Mouse (Mus musculus) granulocyte monocyte progenitor cell, adult 5-6 weeks (primary cell): ENCODE data around the gene Tspyl3. TPM values are rescaled to one million over a fixed set of nuclear protein-coding genes. Genes with fewer than 3 reads are reported as not detected.

Experiments
- ATAC-seq: replicated peaks from 2 replicates; pipeline ENCODE4 v1.8.0; 2016; ENCODE audit warnings: mild to moderate bottlenecking, moderate TSS enrichment, inconsistent platforms; ENCODE audit not compliant: poor library complexity, severe bottlenecking
- total RNA-seq, 2 experiments: library from RNA; stranded (forward) in 1 of 2; stranded (reverse) in 1 of 2; fragments of 200-712, 200-1000 nt in 1 of 2; fragments of >200 nt in 1 of 2; fragmentation: Nextera tagmentation in 1 of 2; gene quantifications; 2 replicates each; pipeline ENCODE4 v1.2.3; 2014 to 2017

The Tspyl3 gene
- 12.1 and 16.7 TPM in 2 replicates for total RNA-seq (2014; fragmentation: Nextera tagmentation)
- 6.1 and 6.2 TPM in 2 replicates for total RNA-seq (2017)

DNA sequence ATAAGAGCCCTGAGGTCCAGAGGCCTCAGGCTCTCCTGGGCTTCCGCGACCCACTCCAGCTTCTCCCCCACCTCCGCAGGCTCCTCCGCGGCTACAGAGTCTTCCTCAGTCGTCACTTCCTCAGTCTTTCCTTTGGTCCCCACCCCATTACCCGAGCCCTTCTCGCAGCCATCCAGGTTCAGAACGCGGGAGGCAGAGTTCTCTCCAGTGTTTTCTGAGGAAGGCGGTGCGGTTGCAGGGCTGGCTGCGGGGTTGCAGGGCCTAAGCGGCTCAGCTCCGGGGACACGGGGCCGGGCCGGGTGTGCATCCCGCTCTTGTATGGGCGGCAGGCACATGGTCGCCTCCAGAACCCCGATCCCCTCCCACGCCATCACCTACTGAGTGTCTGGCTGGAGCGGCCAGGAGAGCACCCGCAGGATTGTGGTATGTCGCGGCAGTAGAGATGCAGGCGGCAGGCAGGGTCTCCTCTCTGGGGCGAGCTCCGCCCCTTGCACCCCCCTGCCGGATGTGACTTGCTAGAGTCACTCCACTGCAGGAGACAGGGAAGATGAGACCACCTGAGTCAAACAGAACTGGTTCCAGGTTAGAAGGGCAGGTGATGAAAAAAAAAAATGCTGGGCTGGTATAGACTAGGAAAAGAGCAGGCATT, at the start of gene Tspyl3:
Gene Tspyl3, minus strand, starts transcription at position 496 of the 649 bp plus-strand sequence.
- peak; percentile 86 for ATAC-seq

DNA sequence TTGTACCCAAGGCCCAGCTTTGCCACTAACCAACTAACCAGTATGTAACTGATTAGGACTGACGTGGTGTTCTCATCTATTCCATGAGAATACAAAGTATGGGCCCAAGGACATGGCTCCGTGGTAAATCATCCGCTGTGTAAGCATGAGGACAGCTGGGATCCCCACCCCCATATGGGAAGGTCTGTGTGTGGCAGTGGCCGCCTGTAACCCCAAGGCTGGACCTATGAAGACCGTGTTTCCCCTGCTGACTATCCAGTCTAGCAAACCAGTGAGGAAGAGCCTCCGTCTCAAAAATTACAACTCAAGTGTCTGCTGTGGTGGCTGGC, 49.6 kb upstream of the Tspyl3 start:
- ATAC-seq = no peak

DNA sequence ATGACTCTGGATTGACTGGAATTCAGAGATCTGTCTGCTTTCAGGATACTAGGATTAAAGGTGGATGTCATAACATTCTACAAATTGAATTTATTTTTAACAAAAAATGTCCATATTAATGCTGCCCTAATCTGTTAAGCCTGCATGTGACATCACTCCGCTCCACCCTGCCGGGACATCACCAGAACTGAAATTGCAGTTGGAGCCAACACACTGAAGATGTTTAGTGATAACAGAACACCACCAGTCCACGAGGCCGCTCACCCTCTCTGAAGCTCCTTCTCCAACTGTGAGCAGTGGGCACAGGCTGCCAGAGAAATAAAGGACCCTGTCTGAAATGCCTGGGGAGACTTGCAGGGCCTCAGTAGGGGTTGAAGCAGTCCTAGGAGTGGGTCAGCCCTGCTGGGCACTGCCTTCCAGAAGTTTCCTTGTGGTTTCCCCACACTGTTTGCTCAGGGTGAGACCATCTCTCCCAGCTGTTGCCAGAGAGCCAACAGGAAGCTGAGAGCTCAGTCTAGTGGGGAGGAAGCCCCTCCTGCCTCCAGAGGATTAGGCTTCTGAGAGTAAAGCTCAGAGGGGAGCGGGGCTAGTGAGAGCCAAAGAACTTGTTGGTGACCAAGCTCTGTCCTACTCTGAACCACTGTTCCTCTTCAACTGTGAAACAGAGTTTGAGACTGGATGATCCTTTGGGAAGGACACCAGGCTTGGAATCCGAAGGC, 49.1 kb upstream of the Tspyl3 start:
- peak; percentile 68 for ATAC-seq

DNA sequence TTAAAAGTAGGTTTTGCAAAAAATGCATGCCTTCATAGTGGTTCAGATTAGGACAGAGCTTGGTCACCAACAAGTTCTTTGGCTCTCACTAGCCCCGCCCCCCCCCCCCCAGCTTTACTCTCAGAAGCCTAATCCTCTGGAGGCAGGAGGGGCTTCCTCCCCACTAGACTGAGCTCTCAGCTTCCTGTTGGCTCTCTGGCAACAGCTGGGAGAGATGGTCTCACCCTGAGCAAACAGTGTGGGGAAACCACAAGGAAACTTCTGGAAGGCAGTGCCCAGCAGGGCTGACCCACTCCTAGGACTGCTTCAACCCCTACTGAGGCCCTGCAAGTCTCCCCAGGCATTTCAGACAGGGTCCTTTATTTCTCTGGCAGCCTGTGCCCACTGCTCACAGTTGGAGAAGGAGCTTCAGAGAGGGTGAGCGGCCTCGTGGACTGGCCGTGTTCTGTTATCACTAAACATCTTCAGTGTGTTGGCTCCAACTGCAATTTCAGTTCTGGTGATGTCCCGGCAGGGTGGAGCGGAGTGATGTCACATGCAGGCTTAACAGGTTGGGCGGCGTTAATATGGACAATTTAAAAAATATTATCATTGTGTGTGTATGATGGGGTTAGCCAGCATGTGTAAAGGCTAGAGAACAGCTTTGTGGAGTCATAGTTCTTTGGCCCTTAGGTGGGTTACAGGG, 45.1 kb upstream of the Tspyl3 start:
- peak; percentile 61 for ATAC-seq

DNA sequence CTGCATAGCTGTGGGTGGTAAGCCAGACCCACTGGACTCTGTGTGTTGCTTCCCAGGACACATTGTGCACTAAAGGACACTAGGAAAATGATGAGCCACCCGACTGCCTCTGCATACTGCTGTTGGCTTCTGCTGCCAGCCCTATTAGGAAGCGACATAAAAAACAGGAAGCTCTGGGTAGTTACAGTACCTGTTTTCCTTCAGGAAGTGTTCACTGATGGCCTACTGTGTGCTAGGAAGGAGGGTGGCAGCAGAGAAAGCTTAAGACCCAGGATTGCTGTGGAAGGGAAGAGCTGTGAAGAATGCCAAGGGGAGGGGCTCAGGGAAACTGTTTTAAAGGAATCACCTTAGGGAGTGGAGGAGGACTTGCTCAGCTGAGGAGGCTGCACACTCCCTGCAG, 42.1 kb upstream of the Tspyl3 start:
- peak; percentile 29; the same call in 1 of the 2 replicates for ATAC-seq

DNA sequence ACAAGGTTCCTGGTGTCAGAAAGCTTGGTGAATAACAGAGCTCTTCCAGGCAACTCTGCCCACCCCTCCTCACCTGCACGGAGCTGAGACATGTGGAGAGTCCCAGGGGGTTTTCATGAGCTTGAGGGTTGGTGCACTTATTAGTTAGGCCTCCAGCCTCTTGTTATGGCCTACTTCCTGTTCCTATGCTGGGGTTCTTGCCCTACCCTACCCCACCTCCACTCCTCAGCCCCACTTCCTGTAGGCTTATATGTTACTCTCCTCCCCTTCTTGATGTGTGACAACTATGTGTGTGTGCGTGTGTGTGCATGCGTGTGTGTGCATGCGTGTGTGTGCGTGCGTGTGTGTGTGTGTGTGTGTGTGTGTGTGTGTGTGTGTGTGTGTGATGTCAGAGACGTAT, 37.8 kb upstream of the Tspyl3 start:
- ATAC-seq = peak; percentile 40

DNA sequence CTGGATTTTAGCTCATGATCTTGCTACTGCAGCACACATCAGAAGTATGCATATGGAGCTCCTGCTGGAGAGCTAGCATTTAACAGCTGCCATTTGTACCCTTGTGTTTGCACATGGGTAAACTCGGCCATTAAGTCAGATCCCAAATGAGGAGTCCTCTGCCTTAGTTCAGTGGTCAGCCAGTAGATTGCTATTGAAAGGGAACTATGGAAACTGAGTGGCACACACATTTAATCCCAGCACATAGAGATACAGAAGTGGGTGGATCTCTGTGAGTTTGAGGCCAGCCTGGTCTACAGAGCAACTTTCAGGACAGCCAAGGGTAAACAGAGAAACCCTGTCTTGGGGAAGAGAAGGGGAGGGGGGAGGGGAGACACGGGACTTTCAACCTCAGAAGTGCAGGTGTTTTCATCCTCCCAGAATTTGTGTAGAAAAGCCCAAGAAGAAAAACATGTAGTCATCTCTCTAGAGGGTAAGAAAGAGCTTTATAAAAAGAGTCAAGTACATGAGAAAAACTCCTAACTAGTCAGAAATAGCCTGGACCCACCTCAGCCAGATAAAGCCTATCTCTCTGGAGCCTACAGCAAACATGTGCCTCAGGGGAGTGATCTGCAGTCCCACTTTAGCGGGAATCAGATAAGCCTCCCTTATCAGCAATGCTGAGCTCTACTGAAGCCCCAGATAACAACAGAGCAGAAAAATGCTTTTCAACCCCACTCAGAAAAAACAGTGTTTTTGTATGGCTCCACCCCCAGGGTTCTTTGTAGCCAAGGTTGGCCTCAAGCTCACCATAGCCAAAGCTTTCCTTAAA, 34.8 kb upstream of the Tspyl3 start:
- peak; percentile 17; the same call in 1 of the 2 replicates for ATAC-seq

DNA sequence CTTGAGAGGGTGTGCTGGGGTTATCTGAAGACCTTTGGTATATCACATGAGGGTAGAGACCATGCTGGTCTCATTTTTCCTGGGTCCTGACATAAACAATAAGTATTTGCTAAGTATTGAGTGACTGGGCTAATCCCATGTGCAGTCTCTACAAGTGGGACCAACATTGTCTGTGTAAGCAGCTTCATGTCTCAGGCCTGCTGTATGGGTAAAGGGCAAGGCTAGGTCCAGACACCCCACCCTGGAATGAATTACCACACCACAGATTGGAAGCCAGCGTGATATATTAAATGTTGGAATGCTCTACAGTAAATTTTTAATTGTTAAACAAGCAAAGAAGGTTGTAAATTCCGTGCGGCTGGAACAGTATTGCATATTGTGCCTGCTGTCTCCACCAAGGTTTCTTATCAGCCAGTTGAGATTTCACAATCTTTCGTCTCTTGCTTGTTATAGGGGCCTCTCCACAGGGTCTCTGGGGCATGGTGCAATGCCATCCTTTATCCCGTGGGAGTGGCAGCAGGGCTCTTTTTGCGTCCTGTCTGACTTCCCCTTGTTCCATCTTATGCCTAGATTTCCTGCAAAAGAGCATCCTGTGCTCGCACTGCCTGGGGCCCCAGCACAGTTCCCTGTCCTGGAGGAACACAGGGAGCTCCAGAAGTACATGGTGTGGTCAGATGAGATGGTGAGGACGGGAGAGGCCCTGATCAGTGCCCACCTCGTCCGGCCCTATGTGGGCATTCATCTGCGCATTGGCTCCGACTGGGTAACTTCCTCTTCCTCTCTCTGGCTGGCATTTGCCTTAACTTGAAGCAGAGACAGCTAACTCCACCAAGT, 34.0 kb upstream of the Tspyl3 start:
- ATAC-seq = peak; percentile 87

DNA sequence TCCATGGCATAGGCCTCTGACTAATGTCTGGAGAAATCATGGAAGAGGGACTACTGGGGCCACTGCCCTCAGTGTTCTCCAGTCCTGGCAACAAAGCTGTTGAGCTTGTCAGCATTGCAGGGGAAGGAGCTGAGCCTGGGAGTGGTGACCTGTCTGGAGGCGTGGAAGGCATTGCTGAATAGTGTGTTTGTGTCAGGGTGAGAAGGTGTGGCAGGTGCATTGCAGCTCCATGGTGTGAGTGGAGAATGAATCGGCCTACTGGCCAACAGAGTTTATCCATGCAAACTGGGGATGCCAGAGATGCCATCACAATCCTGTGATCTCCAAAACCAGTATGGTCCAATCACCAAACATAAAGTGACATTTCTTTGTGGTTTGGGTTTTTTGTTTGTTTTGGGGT, 31.4 kb upstream of the Tspyl3 start:
- ATAC-seq = no peak

DNA sequence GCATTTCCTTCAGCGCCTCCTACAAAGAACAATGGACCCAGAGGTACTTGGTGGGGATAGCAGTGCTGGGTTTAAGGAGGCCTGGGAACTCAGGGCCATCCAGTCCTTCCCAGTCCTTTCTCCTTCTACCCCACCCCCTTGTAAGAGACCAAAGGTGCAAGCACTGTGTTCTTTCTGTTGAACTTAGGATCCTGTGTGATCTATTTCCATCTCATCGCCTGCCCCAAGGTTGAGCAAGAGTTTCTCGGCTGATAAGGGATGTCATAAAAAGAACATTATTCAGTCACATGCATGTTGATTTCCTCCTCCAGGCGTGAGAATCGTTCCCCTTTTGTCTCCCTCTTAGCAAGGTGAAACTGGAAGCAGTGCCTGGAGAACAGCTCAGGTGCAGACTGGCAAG, 24.5 kb upstream of the Tspyl3 start:
- peak; percentile 65 for ATAC-seq

DNA sequence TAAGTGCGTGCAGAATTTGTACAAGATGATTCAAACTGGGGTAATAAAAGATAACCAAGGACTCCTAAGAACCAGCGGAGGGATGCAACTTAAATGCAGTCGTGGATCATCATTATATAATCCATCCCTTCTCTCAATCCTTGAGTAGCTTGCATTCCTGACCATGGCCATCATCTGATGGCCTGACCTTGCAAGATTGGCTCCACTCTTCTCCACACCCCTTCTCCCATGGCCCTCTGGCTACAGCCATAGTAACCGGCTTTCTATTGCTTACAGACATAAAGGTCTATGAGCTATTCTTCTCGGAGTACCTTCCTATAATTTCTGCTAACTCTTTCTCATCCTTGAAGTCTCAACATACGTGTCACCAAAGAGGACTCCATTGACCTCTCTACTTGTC, 16.9 kb upstream of the Tspyl3 start:
- ATAC-seq = no peak

DNA sequence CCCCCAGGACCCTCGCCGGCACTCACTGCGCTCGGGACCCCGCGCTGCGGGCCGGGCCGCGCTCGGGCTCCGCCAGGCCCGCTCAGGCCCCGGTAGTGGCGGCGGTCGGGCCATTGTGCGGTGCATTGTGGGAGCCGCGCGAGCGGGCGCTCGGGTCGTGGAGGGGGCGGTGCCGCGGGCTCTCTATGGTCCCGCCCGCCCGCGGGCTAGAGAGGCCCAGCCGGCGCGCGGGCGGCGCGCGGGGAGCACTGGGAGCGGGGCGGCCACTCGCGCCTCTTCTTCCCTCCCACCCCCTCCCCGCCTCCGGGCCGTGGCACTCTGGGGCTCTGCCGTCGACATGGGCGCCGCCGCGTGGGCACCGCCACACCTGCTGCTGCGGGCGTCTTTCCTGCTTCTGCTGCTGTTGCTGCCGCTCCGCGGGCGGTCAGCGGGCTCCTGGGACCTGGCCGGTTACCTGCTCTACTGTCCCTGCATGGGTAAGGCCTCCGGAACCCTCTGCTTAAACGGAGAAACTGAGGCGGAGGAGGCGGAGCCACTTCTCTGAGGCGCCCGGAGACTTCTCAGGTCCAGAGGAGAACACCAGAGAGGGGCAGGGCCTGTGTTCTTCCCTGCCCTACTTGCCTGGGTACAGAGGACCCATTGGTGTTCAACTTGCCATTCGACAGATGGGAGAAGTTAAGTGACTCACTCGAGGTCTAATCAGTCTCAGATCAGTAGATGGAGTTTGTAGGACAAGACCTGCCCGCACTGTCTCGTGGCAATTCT, 16.2 kb upstream of the Tspyl3 start, which contains the start of the genes Plagl2 and Pofut1:
Gene Plagl2, minus strand, starts transcription at position 177 of the 765 bp plus-strand sequence.
Gene Pofut1, plus strand, starts transcription at position 284 of the 765 bp plus-strand sequence.
- peak; percentile 66 for ATAC-seq

DNA sequence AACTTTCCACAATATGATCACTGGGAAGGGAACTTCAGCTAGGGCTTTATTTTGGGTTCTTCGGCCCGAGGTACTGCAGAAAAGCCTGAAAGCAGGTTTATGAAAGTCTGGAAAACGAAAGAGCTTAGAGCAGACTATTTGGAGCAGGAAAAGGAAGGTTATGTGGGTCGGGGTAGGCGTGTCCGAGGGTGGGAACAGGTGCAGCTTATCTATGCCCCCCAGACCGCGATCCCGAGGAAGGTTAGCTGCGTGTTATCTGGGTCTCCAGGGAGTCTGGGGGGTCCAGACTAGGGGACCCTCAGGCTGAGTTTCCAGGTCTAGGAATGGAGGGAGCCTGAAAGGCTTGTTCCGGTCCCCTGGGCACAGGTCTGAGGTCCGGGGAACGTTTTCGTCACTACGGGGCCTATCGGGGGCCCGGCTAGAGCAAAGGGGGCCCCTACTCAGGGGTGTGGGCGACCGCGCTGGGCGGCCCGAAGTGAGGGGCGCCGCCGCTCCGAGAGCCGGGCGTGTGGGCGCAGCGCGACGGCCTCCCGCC, 15.5 kb upstream of the Tspyl3 start:
- peak; percentile 17 for ATAC-seq

DNA sequence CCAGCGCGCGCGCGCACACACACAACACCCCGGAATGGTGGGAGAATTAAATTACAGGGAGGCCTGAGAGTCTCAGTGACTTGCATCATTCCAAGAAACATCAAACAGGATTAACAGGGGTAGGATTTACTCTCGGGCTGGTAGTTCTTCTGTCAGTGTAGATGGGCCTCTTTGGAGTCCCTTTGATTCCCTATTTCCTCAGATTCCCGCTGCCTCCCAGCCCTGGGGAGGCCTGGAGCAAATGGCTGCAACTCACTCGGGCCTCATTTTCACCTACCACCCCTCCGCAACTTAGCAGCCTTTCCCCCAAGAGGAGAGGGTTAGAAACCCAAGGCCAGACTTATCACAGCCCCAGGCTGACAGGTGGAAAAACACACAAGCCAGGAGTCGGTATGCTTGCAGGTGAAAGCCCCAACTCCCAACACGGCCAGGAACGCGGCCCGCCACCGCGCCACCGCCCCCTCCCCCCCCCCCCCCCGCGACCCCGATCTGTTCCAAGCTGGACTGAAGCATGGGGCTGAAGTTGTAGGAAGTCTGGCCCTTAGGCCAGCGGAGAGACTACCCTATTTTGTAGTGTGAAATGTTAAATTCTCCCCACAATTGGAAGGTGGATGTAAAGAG, 14.7 kb upstream of the Tspyl3 start:
- no peak for ATAC-seq

DNA sequence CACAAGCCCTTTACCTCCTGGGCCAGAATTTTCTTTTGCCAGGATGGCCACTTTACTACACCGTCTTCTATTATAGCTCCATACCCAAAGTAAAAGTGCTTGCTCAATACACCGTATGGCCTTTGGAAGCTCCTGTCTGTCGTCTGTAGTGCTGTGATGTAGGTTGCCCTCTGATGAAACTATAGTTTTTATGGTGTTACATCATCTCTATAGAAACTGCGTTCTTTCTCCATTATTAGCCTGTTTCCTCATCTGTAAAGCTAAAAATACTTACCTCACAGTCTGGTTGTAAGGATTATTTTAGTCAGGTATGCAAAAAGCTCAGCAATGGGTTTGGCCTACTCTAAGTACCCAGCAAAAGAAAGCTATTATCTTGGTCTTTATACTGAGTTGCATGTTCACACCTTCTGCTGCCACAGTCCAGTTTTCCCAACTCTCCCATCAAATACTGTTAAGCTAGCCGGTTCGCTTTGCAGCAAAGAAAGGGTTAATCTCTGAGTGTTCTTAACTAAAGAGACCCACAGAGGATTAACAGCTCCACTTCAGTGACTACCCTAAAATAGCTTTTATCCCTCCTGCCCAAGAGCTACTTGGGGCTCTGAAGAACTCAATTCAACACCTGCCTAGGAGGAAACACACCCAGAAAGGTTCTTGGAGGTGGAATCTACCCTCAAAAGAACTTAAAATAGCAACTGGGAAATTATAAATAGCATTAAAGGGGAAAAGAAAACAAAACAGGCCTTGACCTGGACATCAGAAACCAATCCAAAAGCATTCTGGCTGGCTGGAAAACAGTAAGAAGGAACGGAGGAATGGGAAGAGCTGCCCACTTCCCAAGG, 14.0 kb upstream of the Tspyl3 start:
- ATAC-seq = peak; percentile 75

DNA sequence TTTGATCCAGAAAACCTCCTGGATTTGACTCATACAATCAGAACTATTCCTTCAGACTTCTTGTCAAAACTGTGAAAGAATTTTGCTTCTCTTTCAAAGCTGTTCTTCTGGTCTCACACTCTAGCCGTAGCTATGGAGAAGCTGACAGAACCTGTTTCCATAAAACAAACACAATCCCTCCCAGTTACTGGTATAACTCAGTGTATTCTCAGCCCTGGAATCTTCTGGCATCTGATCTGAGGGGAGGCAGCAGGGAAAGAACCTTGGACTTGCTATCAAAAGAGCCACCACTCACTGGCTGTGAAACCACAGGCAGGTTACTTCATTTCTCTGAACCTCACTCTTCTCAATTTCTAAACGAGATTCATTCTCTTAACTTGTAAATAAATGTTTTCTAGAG, 13.2 kb upstream of the Tspyl3 start:
- no peak for ATAC-seq

DNA sequence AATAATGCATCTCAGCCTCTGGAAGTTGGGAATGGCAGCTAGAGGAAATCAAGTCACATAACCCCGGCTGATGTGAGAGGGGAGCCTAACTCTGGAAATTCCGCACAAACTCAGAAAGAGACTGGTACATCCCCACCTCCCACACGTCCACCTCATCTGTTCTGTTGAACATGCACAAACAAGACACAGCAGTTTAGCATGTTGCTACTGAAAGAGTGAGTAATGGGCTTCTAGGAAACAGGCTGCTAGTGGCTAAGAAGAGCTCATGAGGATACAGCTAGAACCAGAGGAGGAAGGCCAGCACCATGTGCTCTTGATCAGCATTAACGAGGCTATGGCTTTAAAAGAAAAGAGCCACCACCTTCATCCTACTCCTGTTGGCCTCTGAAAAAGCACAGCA, 12.7 kb upstream of the Tspyl3 start:
- ATAC-seq = no peak
